Mouse (Mus musculus): ENCODE results near the gene Wfs1. TPM values are rescaled to one million over a fixed set of nuclear protein-coding genes. Genes with fewer than 3 reads are reported as not detected.

Gene Wfs1
- polyA plus RNA-seq (2017; shearing (Covaris generic)) = 2.5 TPM

DNA sequence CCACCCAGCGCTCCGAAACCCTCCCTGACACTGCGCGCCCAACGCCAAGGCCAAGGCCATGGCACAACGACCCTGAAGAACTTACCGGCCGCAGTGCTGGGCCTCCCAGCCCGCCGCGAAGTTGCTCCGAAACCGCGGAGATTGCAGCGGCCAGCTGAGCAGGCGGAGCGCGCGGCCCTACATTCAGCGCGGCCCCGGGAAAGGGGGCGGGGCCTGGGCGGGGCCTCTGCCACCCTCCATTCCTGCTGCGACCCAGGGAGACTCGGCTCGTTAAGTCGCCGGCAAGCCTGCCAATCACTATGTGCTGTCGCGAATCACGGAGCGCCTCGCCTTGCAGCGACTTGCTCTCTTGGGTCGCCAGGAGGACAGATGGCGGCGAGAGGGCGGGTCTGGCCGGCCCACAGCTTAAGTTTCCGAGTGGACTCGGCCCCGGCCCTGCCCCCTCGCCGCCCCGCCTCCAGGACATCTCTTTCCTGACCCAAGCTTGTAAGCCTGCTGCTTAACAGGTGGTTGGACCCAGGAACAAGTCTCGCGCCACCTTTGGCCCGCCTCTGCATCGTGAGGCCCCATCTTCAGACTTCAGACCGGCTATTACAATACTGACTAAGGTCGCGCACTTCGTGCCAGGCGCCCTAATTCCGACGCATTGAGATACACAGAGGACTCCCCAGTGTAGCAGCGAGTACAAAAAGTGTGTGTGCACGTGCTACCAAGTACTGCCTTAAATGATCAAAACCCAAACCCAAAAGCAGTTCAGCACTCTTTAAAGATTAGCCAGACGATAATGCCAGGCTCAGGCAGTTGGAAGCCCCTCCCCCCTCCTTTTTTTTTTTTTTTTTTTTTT, at the start of gene Wfs1:
Gene Wfs1, minus strand, starts transcription at position 425 of the 844 bp plus-strand sequence.

Other genes with a start within 250 kb of the Wfs1 start
- gene Bloc1s4, start 240.6 kb downstream of the Wfs1 start, polyA plus RNA-seq (2017; shearing (Covaris generic)) = 37.7 TPM
- gene Mrfap1, start 192.4 kb downstream of the Wfs1 start, polyA plus RNA-seq (2017; shearing (Covaris generic)) = 242 TPM
- 20.7 TPM for gene Man2b2, start 158.6 kb downstream of the Wfs1 start, polyA plus RNA-seq (2017; shearing (Covaris generic))
- not detected for gene Ppp2r2c, start 120.7 kb downstream of the Wfs1 start, polyA plus RNA-seq (2017; shearing (Covaris generic))
- 2.6 TPM for gene Gm1043, start 96.2 kb upstream of the Wfs1 start, polyA plus RNA-seq (2017; shearing (Covaris generic))

Data from CD4-positive, CD25-positive, alpha-beta regulatory T cell (primary cell).